In genomic region chr8:25329791-25330190, GRCm38 (mm10) we compare ENCODE assay signal across 17 mouse cellular contexts.
DNase-seq lines count a peak whose midpoint lies in the region; ATAC-seq and TF ChIP-seq lines count a peak whose summit lies in the region.
"Had no signal": no experiment of that assay in that cellular context is flagged by ENCODE, and none has a peak within 500 bp of the region (broad histone marks: within the 10 kb centered on the region; RNA-seq: fewer than 3 reads in every experiment).

No protein-coding gene starts in this region.

- peaks cover 17% of the 10 kb centered on the region for H3K4me1 ChIP-seq in heart, embryonic 12.5 days (replicated peaks)
- H3K4me1 ChIP-seq in lung, embryonic 14.5 days (ENCODE audit: insufficient read depth), result peaks cover 6% of the 10 kb centered on the region; the same call in 1 of the 2 replicates
- H3K4me1 ChIP-seq in lung, adult 2 months (ENCODE audit: control insufficient read depth, insufficient read depth, low read length), result peaks cover 3% of the 10 kb centered on the region; the same call in 1 of the 2 replicates
- peaks cover 46% of the 10 kb centered on the region for H3K4me1 ChIP-seq in limb, embryonic 14.5 days (ENCODE audit: control insufficient read depth, insufficient read depth, low read length)
- H3K4me1 ChIP-seq in hindbrain, embryonic 14.5 days (replicated peaks; ENCODE audit: control insufficient read depth, insufficient read depth, low read length), result peaks cover 7% of the 10 kb centered on the region; the same call in 1 of the 2 replicates
- H3K4me1 ChIP-seq: liver, embryonic 12.5 days had no signal

- H3K9me3 ChIP-seq in heart, embryonic 12.5 days (replicated peaks), result no peaks in the 10 kb centered on the region
- no peaks in the 10 kb centered on the region for H3K9me3 ChIP-seq in lung, embryonic 14.5 days (ENCODE audit: low read depth, low read length)
- no peaks in the 10 kb centered on the region for H3K9me3 ChIP-seq in limb, embryonic 14.5 days (ENCODE audit: control insufficient read depth, low read length)
- H3K9me3 ChIP-seq in hindbrain, embryonic 14.5 days (ENCODE audit: control insufficient read depth, low read length), result no peaks in the 10 kb centered on the region
- H3K9me3 ChIP-seq: forebrain, embryonic 12.5 days; G1E; liver, embryonic 12.5 days had no signal

- H3K36me3 ChIP-seq in heart, embryonic 12.5 days, result no peaks in the 10 kb centered on the region
- no peaks in the 10 kb centered on the region for H3K36me3 ChIP-seq in lung, embryonic 14.5 days (ENCODE audit: insufficient read depth)
- H3K36me3 ChIP-seq in limb, embryonic 14.5 days (ENCODE audit: control insufficient read depth, insufficient read depth, low read length), result no peaks in the 10 kb centered on the region
- no peaks in the 10 kb centered on the region for H3K36me3 ChIP-seq in hindbrain, embryonic 14.5 days (replicated peaks; ENCODE audit: control insufficient read depth, insufficient read depth)
- H3K36me3 ChIP-seq: forebrain, embryonic 12.5 days; G1E; liver, embryonic 12.5 days had no signal

- no peak overlapping the region for H3K9ac ChIP-seq in heart, embryonic 12.5 days
- H3K9ac ChIP-seq in lung, embryonic 14.5 days, result no peak overlapping the region
- H3K9ac ChIP-seq in limb, embryonic 14.5 days (ENCODE audit: low read depth, low read length, severe bottlenecking), result no peak overlapping the region
- no peak overlapping the region for H3K9ac ChIP-seq in hindbrain, embryonic 14.5 days
- H3K9ac ChIP-seq: forebrain, embryonic 12.5 days; liver, embryonic 12.5 days had no signal

- 54% methylated on average over 1 of the region's 1 CpGs for WGBS in heart, embryonic 12.5 days
- 22% methylated on average over 1 of the region's 1 CpGs for WGBS in lung, embryonic 14.5 days
- 61% methylated on average over 1 of the region's 1 CpGs for WGBS in lung, adult 2 months
- WGBS in limb, embryonic 14.5 days, result 40% methylated on average over 1 of the region's 1 CpGs
- WGBS in hindbrain, embryonic 14.5 days, result 29% methylated on average over 1 of the region's 1 CpGs

- TF ChIP-seq CTCF in lung, embryonic 14.5 days (IDR thresholded peaks at IDR 0.05; ENCODE audit: low read depth), result no peak
- TF ChIP-seq CTCF in lung, adult 2 months (IDR thresholded peaks at IDR 0.05; ENCODE audit: insufficient read depth, low read length), result no peak

- no peak for TF ChIP-seq POLR2A in lung, adult 2 months (IDR thresholded peaks at IDR 0.05; ENCODE audit: borderline replicate concordance, extremely low read depth, low read depth, low read length)
- TF ChIP-seq POLR2A in limb, embryonic 14.5 days (IDR thresholded peaks at IDR 0.05; ENCODE audit: borderline replicate concordance, extremely low read depth, insufficient read depth, insufficient read length), result no peak

- no peaks in the 10 kb centered on the region; the same call in 1 of the 2 replicates for H3K27me3 ChIP-seq in heart, embryonic 12.5 days (replicated peaks)
- no peaks in the 10 kb centered on the region for H3K27me3 ChIP-seq in lung, embryonic 14.5 days (ENCODE audit: insufficient read depth, low read length)
- no peaks in the 10 kb centered on the region for H3K27me3 ChIP-seq in limb, embryonic 14.5 days (ENCODE audit: control insufficient read depth, insufficient read depth, low read length)
- H3K27me3 ChIP-seq in hindbrain, embryonic 14.5 days (ENCODE audit: control insufficient read depth, insufficient read depth, low read length), result no peaks in the 10 kb centered on the region
- H3K27me3 ChIP-seq: forebrain, embryonic 12.5 days; liver, embryonic 12.5 days had no signal

- no peak overlapping the region for H3K4me2 ChIP-seq in heart, embryonic 12.5 days
- H3K4me2 ChIP-seq in lung, embryonic 14.5 days, result no peak overlapping the region
- H3K4me2 ChIP-seq in limb, embryonic 14.5 days (replicated peaks; ENCODE audit: low read depth, low read length, severe bottlenecking), result no peak overlapping the region
- no peak overlapping the region for H3K4me2 ChIP-seq in hindbrain, embryonic 14.5 days (replicated peaks)
- H3K4me2 ChIP-seq: forebrain, embryonic 12.5 days; liver, embryonic 12.5 days had no signal

- no peak for ATAC-seq in heart, embryonic 12.5 days (ENCODE audit: insufficient number of reproducible peaks, low FRiP score)
- peak; percentile 64; the same call in 1 of the 2 replicates for ATAC-seq in lung, embryonic 14.5 days (ENCODE audit: insufficient read depth)
- peak; percentile 23; the same call in 1 of the 2 replicates for ATAC-seq in limb, embryonic 14.5 days (ENCODE audit: low FRiP score, low read depth)
- no peak for ATAC-seq in hindbrain, embryonic 14.5 days (ENCODE audit: low FRiP score)
- ATAC-seq: activated CD4-positive, CD25-positive, alpha-beta regulatory T cell, adult 4 months; liver, embryonic 12.5 days had no signal

- DNase-seq in heart, adult 18-20 months, result peak; percentile 51 to 67
- DNase-seq in lung, embryonic 14.5 days, result peak; percentile 84
- no peak for DNase-seq in lung, adult 2 months
- peak; percentile 55 for DNase-seq in limb, embryonic 14.5 days (ENCODE audit: low spot score)
- DNase-seq in adrenal gland, postnatal 14 days, result no peak
- no peak for DNase-seq in hindbrain, embryonic 14.5 days (ENCODE audit: low spot score)
- no peak for DNase-seq in MN1 (ENCODE audit: low spot score)
- DNase-seq: cerebellum, adult 2 months; right cerebral cortex, postnatal 14 days; thymus, postnatal 25 days had no signal

- H3K27ac ChIP-seq in heart, embryonic 12.5 days (ENCODE audit: poor library complexity, severe bottlenecking), result no peak overlapping the region
- H3K27ac ChIP-seq in lung, embryonic 14.5 days (ENCODE audit: low read depth), result peak overlapping the region; percentile 33; the same call in 1 of the 2 replicates
- peak overlapping the region; percentile 62 for H3K27ac ChIP-seq in limb, embryonic 14.5 days (replicated peaks; ENCODE audit: low read depth, low read length)
- H3K27ac ChIP-seq in hindbrain, embryonic 14.5 days, result no peak overlapping the region
- H3K27ac ChIP-seq: forebrain, embryonic 12.5 days; left cerebral cortex, adult 2 months; liver, embryonic 12.5 days had no signal

- no peak overlapping the region for H3K4me3 ChIP-seq in heart, embryonic 12.5 days
- H3K4me3 ChIP-seq in lung, embryonic 14.5 days (ENCODE audit: low read depth, low read length), result no peak overlapping the region
- no peak overlapping the region for H3K4me3 ChIP-seq in lung, adult 2 months (replicated peaks; ENCODE audit: extremely low read depth, low read depth, low read length)
- no peak overlapping the region for H3K4me3 ChIP-seq in limb, embryonic 14.5 days (replicated peaks; ENCODE audit: low read length)
- H3K4me3 ChIP-seq in hindbrain, embryonic 14.5 days (replicated peaks; ENCODE audit: low read length), result no peak overlapping the region
- H3K4me3 ChIP-seq: forebrain, embryonic 12.5 days; left cerebral cortex, adult 2 months; liver, embryonic 12.5 days; myocyte had no signal

Comparison
In these comparisons a context has a peak if more than half of its experiments do, and no peak if none do; other contexts are left out.
1. DNase-seq: peak in heart, adult 18-20 months (2 of 2), lung, embryonic 14.5 days (single experiment) and limb, embryonic 14.5 days (single experiment); none in lung, adult 2 months (single experiment), adrenal gland, postnatal 14 days (single experiment), hindbrain, embryonic 14.5 days (single experiment) and MN1 (single experiment).
2. ATAC-seq: peak in lung, embryonic 14.5 days (single experiment) and limb, embryonic 14.5 days (single experiment); none in heart, embryonic 12.5 days (single experiment) and hindbrain, embryonic 14.5 days (single experiment).
3. H3K27ac ChIP-seq: peak in lung, embryonic 14.5 days (single experiment) and limb, embryonic 14.5 days (single experiment); none in heart, embryonic 12.5 days (single experiment) and hindbrain, embryonic 14.5 days (single experiment).